ENCODE assay signal across 22 mouse cellular contexts in genomic region chr2:8415917-8416316, GRCm38 (mm10).
A peak's percentile ranks its signal among the peaks of the same experiment; 100 is the strongest.
DNase-seq lines count a peak whose midpoint lies in the region; ATAC-seq lines count a peak whose summit lies in the region.
"Had no signal": no experiment of that assay in that cellular context is flagged by ENCODE, and none has a peak within 500 bp of the region (broad histone marks: within the 10 kb centered on the region; RNA-seq: fewer than 3 reads in every experiment).

No protein-coding gene starts in this region.

- H3K9me3 ChIP-seq in embryonic facial prominence, embryonic 11.5 days (replicated peaks; ENCODE audit: control insufficient read depth, low read length) = no peaks in the 10 kb centered on the region
- no peaks in the 10 kb centered on the region for H3K9me3 ChIP-seq in embryonic facial prominence, embryonic 10.5 days
- H3K9me3 ChIP-seq in kidney, embryonic 15.5 days (replicated peaks) = no peaks in the 10 kb centered on the region
- no peaks in the 10 kb centered on the region for H3K9me3 ChIP-seq in kidney, embryonic 14.5 days (ENCODE audit: control insufficient read depth, low read length)
- H3K9me3 ChIP-seq in lung, embryonic 15.5 days = no peaks in the 10 kb centered on the region
- H3K9me3 ChIP-seq: forebrain, embryonic 10.5 days; hindbrain, embryonic 10.5 days; midbrain, embryonic 12.5 days; neural tube, embryonic 12.5 days had no signal

- no peaks in the 10 kb centered on the region for H3K4me1 ChIP-seq in embryonic facial prominence, embryonic 11.5 days (ENCODE audit: control insufficient read depth, insufficient read depth, low read length)
- H3K4me1 ChIP-seq in embryonic facial prominence, embryonic 10.5 days = no peaks in the 10 kb centered on the region
- no peaks in the 10 kb centered on the region for H3K4me1 ChIP-seq in kidney, embryonic 15.5 days
- no peaks in the 10 kb centered on the region for H3K4me1 ChIP-seq in kidney, embryonic 14.5 days (ENCODE audit: control insufficient read depth, insufficient read depth, low read length)
- no peaks in the 10 kb centered on the region for H3K4me1 ChIP-seq in lung, embryonic 15.5 days
- H3K4me1 ChIP-seq: forebrain, embryonic 10.5 days; hindbrain, embryonic 10.5 days; midbrain, embryonic 12.5 days; neural tube, embryonic 12.5 days had no signal

- H3K36me3 ChIP-seq in embryonic facial prominence, embryonic 11.5 days (replicated peaks; ENCODE audit: control insufficient read depth, insufficient read depth, low read depth, low read length) = no peaks in the 10 kb centered on the region
- H3K36me3 ChIP-seq in embryonic facial prominence, embryonic 10.5 days (replicated peaks) = no peaks in the 10 kb centered on the region
- H3K36me3 ChIP-seq in kidney, embryonic 15.5 days = no peaks in the 10 kb centered on the region
- H3K36me3 ChIP-seq in kidney, embryonic 14.5 days (ENCODE audit: control insufficient read depth, insufficient read depth, low read length) = no peaks in the 10 kb centered on the region
- no peaks in the 10 kb centered on the region for H3K36me3 ChIP-seq in lung, embryonic 15.5 days
- H3K36me3 ChIP-seq: forebrain, embryonic 10.5 days; hindbrain, embryonic 10.5 days; midbrain, embryonic 12.5 days; neural tube, embryonic 12.5 days had no signal

- no peak overlapping the region for H3K4me3 ChIP-seq in embryonic facial prominence, embryonic 11.5 days (ENCODE audit: low read depth, low read length)
- H3K4me3 ChIP-seq in embryonic facial prominence, embryonic 10.5 days = no peak overlapping the region
- no peak overlapping the region for H3K4me3 ChIP-seq in kidney, embryonic 15.5 days (replicated peaks)
- H3K4me3 ChIP-seq in kidney, embryonic 14.5 days (ENCODE audit: low read length) = no peak overlapping the region
- no peak overlapping the region for H3K4me3 ChIP-seq in lung, embryonic 15.5 days
- H3K4me3 ChIP-seq: forebrain, embryonic 10.5 days; hindbrain, embryonic 10.5 days; midbrain, embryonic 12.5 days; neural tube, embryonic 12.5 days had no signal

- no peak overlapping the region for H3K4me2 ChIP-seq in embryonic facial prominence, embryonic 11.5 days (ENCODE audit: low read depth, low read length)
- no peak overlapping the region for H3K4me2 ChIP-seq in kidney, embryonic 15.5 days
- H3K4me2 ChIP-seq in kidney, embryonic 14.5 days (replicated peaks; ENCODE audit: low read depth, low read length) = no peak overlapping the region
- H3K4me2 ChIP-seq in lung, embryonic 15.5 days = no peak overlapping the region
- H3K4me2 ChIP-seq: midbrain, embryonic 12.5 days; neural tube, embryonic 12.5 days had no signal

- no peak overlapping the region for H3K27ac ChIP-seq in embryonic facial prominence, embryonic 11.5 days (replicated peaks; ENCODE audit: low read depth, low read length)
- no peak overlapping the region for H3K27ac ChIP-seq in embryonic facial prominence, embryonic 10.5 days (replicated peaks)
- H3K27ac ChIP-seq in kidney, embryonic 15.5 days = no peak overlapping the region
- H3K27ac ChIP-seq in kidney, embryonic 14.5 days (ENCODE audit: low read depth, low read length) = no peak overlapping the region
- H3K27ac ChIP-seq in lung, embryonic 15.5 days = no peak overlapping the region
- H3K27ac ChIP-seq: forebrain, embryonic 10.5 days; hindbrain, embryonic 10.5 days; hindbrain, postnatal 0 days; midbrain, embryonic 12.5 days; neural tube, embryonic 12.5 days had no signal

- ATAC-seq in embryonic facial prominence, embryonic 11.5 days (replicated peaks; ENCODE audit: insufficient number of reproducible peaks, low FRiP score, low TSS enrichment, low read depth) = no peak
- ATAC-seq in kidney, embryonic 15.5 days (replicated peaks; ENCODE audit: low FRiP score) = peak; percentile 66; the same call in 1 of the 2 replicates
- no peak for ATAC-seq in kidney, embryonic 14.5 days (ENCODE audit: low FRiP score, low TSS enrichment)
- ATAC-seq in lung, embryonic 15.5 days (ENCODE audit: borderline replicate concordance, extremely low read depth, low FRiP score, low TSS enrichment) = peak; percentile 89; the same call in 1 of the 2 replicates
- ATAC-seq: forebrain, postnatal 0 days; hindbrain, postnatal 0 days; intestine, postnatal 0 days; Patski had no signal

- DNase-seq in embryonic facial prominence, embryonic 11.5 days (ENCODE audit: low spot score) = peak; percentile 4
- no peak for DNase-seq in embryonic facial prominence, embryonic 10.5 days (ENCODE audit: low spot score)
- DNase-seq in lung, postnatal 14 days = no peak
- peak; percentile 4 for DNase-seq in skeletal muscle tissue, adult 2 months (ENCODE audit: low read depth, low spot score)
- no peak for DNase-seq in T-cell, adult 2 months (ENCODE audit: low spot score)
- DNase-seq: adrenal gland, postnatal 14 days; cerebellum, adult 9-11 months; forebrain, postnatal 0 days; layer of hippocampus, postnatal 36 days; liver; right cerebral cortex, adult 18-20 months; thymus, postnatal 36 days had no signal

- no peak overlapping the region for H3K9ac ChIP-seq in embryonic facial prominence, embryonic 11.5 days (replicated peaks; ENCODE audit: low read length)
- no peak overlapping the region for H3K9ac ChIP-seq in kidney, embryonic 15.5 days
- no peak overlapping the region for H3K9ac ChIP-seq in kidney, embryonic 14.5 days (ENCODE audit: low read depth, low read length)
- no peak overlapping the region for H3K9ac ChIP-seq in lung, embryonic 15.5 days
- H3K9ac ChIP-seq: forebrain, postnatal 0 days; midbrain, embryonic 12.5 days; neural tube, embryonic 12.5 days had no signal

- H3K27me3 ChIP-seq in embryonic facial prominence, embryonic 11.5 days (ENCODE audit: control insufficient read depth, insufficient read depth, low read length) = no peaks in the 10 kb centered on the region
- no peaks in the 10 kb centered on the region for H3K27me3 ChIP-seq in embryonic facial prominence, embryonic 10.5 days (replicated peaks; ENCODE audit: low read depth, poor library complexity, severe bottlenecking)
- no peaks in the 10 kb centered on the region for H3K27me3 ChIP-seq in kidney, embryonic 15.5 days
- H3K27me3 ChIP-seq in kidney, embryonic 14.5 days (ENCODE audit: control insufficient read depth, insufficient read depth, low read length) = no peaks in the 10 kb centered on the region
- no peaks in the 10 kb centered on the region for H3K27me3 ChIP-seq in lung, embryonic 15.5 days
- H3K27me3 ChIP-seq: midbrain, embryonic 12.5 days; neural tube, embryonic 12.5 days had no signal

- WGBS in embryonic facial prominence, embryonic 11.5 days = 56% methylated on average over 3 of the region's 3 CpGs
- WGBS in embryonic facial prominence, embryonic 10.5 days = 66% methylated on average over 3 of the region's 3 CpGs
- WGBS in kidney, embryonic 15.5 days = 47% methylated on average over 3 of the region's 3 CpGs
- WGBS in kidney, embryonic 14.5 days = 47% methylated on average over 3 of the region's 3 CpGs
- WGBS in lung, embryonic 15.5 days = 25% methylated on average over 3 of the region's 3 CpGs

Comparison
In these comparisons a context has a peak if more than half of its experiments do, and no peak if none do; other contexts are left out.
1. ATAC-seq: peak in kidney, embryonic 15.5 days (single experiment) and lung, embryonic 15.5 days (single experiment); none in embryonic facial prominence, embryonic 11.5 days (single experiment) and kidney, embryonic 14.5 days (single experiment).
2. DNase-seq: peak in embryonic facial prominence, embryonic 11.5 days (single experiment) and skeletal muscle tissue, adult 2 months (single experiment); none in embryonic facial prominence, embryonic 10.5 days (single experiment), lung, postnatal 14 days (single experiment) and T-cell, adult 2 months (single experiment).